Mouse (Mus musculus): ENCODE measurements around the gene Trir. TPM values are rescaled to one million over a fixed set of nuclear protein-coding genes. Genes with fewer than 3 reads are reported as not detected.

Trir gene
- polyA plus RNA-seq, 1 experiment from 2014 or later, result 50.0 TPM

Small RNA genes within 50 kb of the gene (microRNA-seq; reads per million reads assigned to microRNA genes)
- gene Mir7070, result 1.5 reads per million

Other genes starting within 250 kb of the Trir start
- 2.0 and 2.4 TPM in 2 replicates for gene Nfix, start 226.5 kb upstream of the Trir start, polyA plus RNA-seq (2015; fragmentation: Nextera tagmentation; extraction: Ambion mirVana)
- gene Dand5, start 204.0 kb upstream of the Trir start, polyA plus RNA-seq (2015; fragmentation: Nextera tagmentation; extraction: Ambion mirVana), result 2.5 and 3.0 TPM in 2 replicates
- 41.5 and 41.9 TPM in 2 replicates for gene Gadd45gip1, start 195.3 kb upstream of the Trir start, polyA plus RNA-seq (2015; fragmentation: Nextera tagmentation; extraction: Ambion mirVana)
- 294 and 307 TPM in 2 replicates for gene Rad23a, start 186.2 kb upstream of the Trir start, polyA plus RNA-seq (2015; fragmentation: Nextera tagmentation; extraction: Ambion mirVana)
- gene Calr, start 179.9 kb upstream of the Trir start, polyA plus RNA-seq (2015; fragmentation: Nextera tagmentation; extraction: Ambion mirVana), result 473 and 480 TPM in 2 replicates
- 52.7 and 53.1 TPM in 2 replicates for gene Farsa, start 169.8 kb upstream of the Trir start, polyA plus RNA-seq (2015; fragmentation: Nextera tagmentation; extraction: Ambion mirVana)
- 41.2 and 47.8 TPM in 2 replicates for gene Syce2, start 154.7 kb upstream of the Trir start, polyA plus RNA-seq (2015; fragmentation: Nextera tagmentation; extraction: Ambion mirVana)
- gene Gcdh, start 132.9 kb upstream of the Trir start, polyA plus RNA-seq (2015; fragmentation: Nextera tagmentation; extraction: Ambion mirVana), result 65.7 and 73.0 TPM in 2 replicates
- gene Klf1, start 124.9 kb upstream of the Trir start, polyA plus RNA-seq (2015; fragmentation: Nextera tagmentation; extraction: Ambion mirVana), result 394 and 409 TPM in 2 replicates
- 12.5 and 13.6 TPM in 2 replicates for gene Dnase2a, start 118.3 kb upstream of the Trir start, polyA plus RNA-seq (2015; fragmentation: Nextera tagmentation; extraction: Ambion mirVana)
- 0.09 and 0.15 TPM in 2 replicates for gene Mast1, start 89.5 kb upstream of the Trir start, polyA plus RNA-seq (2015; fragmentation: Nextera tagmentation; extraction: Ambion mirVana)
- 0.20 and 0.44 TPM in 2 replicates for gene Rtbdn, start 79.8 kb upstream of the Trir start, polyA plus RNA-seq (2015; fragmentation: Nextera tagmentation; extraction: Ambion mirVana)
- gene Gm49661, start 57.4 kb upstream of the Trir start, polyA plus RNA-seq (2015; fragmentation: Nextera tagmentation; extraction: Ambion mirVana), result 0.45 and 1.4 TPM in 2 replicates
- 1,724 and 1,773 TPM in 2 replicates for gene Prdx2, start 57.2 kb upstream of the Trir start, polyA plus RNA-seq (2015; fragmentation: Nextera tagmentation; extraction: Ambion mirVana)
- 91.6 and 98.1 TPM in 2 replicates for gene Rnaseh2a, start 57.1 kb upstream of the Trir start, polyA plus RNA-seq (2015; fragmentation: Nextera tagmentation; extraction: Ambion mirVana)
- 10.6 and 16.5 TPM in 2 replicates for gene Junb, start 48.1 kb upstream of the Trir start, polyA plus RNA-seq (2015; fragmentation: Nextera tagmentation; extraction: Ambion mirVana)
- 8.5 and 9.5 TPM in 2 replicates for gene Hook2, start 36.2 kb upstream of the Trir start, polyA plus RNA-seq (2015; fragmentation: Nextera tagmentation; extraction: Ambion mirVana)
- not detected in 2 replicates for gene Best2, start 12.3 kb upstream of the Trir start, polyA plus RNA-seq (2015; fragmentation: Nextera tagmentation; extraction: Ambion mirVana)
- 48.6 and 55.8 TPM in 2 replicates for gene Asna1, start 1.5 kb upstream of the Trir start, polyA plus RNA-seq (2015; fragmentation: Nextera tagmentation; extraction: Ambion mirVana)
- 17.7 and 17.8 TPM in 2 replicates for gene Tnpo2, start 10.1 kb downstream of the Trir start, polyA plus RNA-seq (2015; fragmentation: Nextera tagmentation; extraction: Ambion mirVana)
- gene Fbxw9, start 33.2 kb downstream of the Trir start, polyA plus RNA-seq (2015; fragmentation: Nextera tagmentation; extraction: Ambion mirVana), result 10.3 and 10.4 TPM in 2 replicates
- not detected in 2 replicates for gene Gm5741, start 41.2 kb downstream of the Trir start, polyA plus RNA-seq (2015; fragmentation: Nextera tagmentation; extraction: Ambion mirVana)
- 23.5 and 25.7 TPM in 2 replicates for gene Dhps, start 44.9 kb downstream of the Trir start, polyA plus RNA-seq (2015; fragmentation: Nextera tagmentation; extraction: Ambion mirVana)
- 56.0 and 58.2 TPM in 2 replicates for gene Wdr83os, start 53.9 kb downstream of the Trir start, polyA plus RNA-seq (2015; fragmentation: Nextera tagmentation; extraction: Ambion mirVana)
- gene Wdr83, start 54.5 kb downstream of the Trir start, polyA plus RNA-seq (2015; fragmentation: Nextera tagmentation; extraction: Ambion mirVana), result 22.0 and 23.6 TPM in 2 replicates
- 38.7 and 44.4 TPM in 2 replicates for gene Man2b1, start 56.4 kb downstream of the Trir start, polyA plus RNA-seq (2015; fragmentation: Nextera tagmentation; extraction: Ambion mirVana)
- 2.6 and 3.4 TPM in 2 replicates for gene Zfp791, start 96.3 kb downstream of the Trir start, polyA plus RNA-seq (2015; fragmentation: Nextera tagmentation; extraction: Ambion mirVana)
- not detected in 2 replicates for gene Cks1brt, start 125.1 kb downstream of the Trir start, polyA plus RNA-seq (2015; fragmentation: Nextera tagmentation; extraction: Ambion mirVana)
- gene Olfr371, start 199.2 kb downstream of the Trir start, polyA plus RNA-seq (2015; fragmentation: Nextera tagmentation; extraction: Ambion mirVana), result not detected in 2 replicates

Data from liver, embryonic 16.5 days (tissue).